Mouse (Mus musculus): ENCODE measurements at regions not wholly inside any gene's neighbourhood (a gene's known extent, or its start where the extent isn't known, plus 50 kb on each side); places are given as distances from the start of the nearest gene placed in this dataset.
A peak's percentile ranks its signal among the peaks of the same experiment; 100 is the strongest.

DNA sequence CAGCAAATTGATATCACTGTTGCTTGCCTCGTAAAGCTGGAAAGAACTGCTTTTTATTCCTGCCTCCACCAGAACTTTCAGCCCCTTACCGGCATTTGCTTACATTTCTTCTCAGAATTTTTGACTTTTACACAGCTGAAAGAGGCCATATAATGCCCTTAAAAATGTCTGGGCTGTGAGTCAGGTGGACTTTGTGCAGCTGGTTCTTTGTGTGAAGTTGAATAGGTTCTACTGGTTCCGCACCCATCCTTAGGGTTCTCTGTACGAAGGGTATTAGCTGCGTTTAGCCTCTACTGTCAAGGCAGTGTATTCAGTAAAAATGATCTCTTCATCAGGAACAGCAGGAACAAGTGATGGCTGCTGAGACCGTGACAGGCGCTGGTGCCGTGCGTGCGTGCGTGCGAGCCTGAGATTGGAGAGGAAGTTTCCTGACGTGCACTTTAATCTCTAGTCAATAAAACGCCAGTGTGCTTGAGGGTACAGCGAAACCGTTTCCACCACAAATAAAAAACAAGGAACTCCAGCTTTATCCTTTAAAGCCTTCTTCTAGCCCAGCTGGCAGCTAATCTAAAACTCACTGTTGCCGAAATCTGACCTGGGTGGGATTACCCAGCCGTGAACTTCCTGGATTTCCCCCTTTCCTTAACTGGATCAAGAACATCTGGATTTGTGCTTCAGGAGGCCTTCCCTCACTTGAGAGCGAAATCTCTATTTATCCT lies 100.8 kb upstream of the Tgm3 start:
- Histone ChIP-seq H3K27me3 (ENCODE audit: control insufficient read depth, insufficient read depth, low read length) (peaks cover 11% of the 10 kb centered on the region; the same call in 1 of the 2 replicates), H3K79me2 (ENCODE audit: control insufficient read depth, insufficient read depth, low read length) (no peaks in the 10 kb centered on the region), H3K27ac (replicated peaks; ENCODE audit: insufficient read depth, low read depth, low read length) (no peak overlapping the region), H3K36me3 (ENCODE audit: control insufficient read depth, insufficient read depth, low read length) (no peaks in the 10 kb centered on the region), H3K9ac (ENCODE audit: low read depth, low read length) (no peak overlapping the region), H3K4me3 (ENCODE audit: insufficient read depth, low read depth, low read length) (no peak overlapping the region), H3K4me1 (ENCODE audit: control insufficient read depth, insufficient read depth, low read length) (no peaks in the 10 kb centered on the region)
- DNase-seq (ENCODE audit: extremely low read depth, low read depth, low spot score): no peak
- TF ChIP-seq CTCF (IDR thresholded peaks at IDR 0.05; ENCODE audit: low read depth, low read length): no peak
- no peak for TF ChIP-seq POLR2A (IDR thresholded peaks at IDR 0.05; ENCODE audit: extremely low read depth, insufficient read depth, low read length)
- 59% methylated on average over 19 of the region's 19 CpGs for WGBS

DNA sequence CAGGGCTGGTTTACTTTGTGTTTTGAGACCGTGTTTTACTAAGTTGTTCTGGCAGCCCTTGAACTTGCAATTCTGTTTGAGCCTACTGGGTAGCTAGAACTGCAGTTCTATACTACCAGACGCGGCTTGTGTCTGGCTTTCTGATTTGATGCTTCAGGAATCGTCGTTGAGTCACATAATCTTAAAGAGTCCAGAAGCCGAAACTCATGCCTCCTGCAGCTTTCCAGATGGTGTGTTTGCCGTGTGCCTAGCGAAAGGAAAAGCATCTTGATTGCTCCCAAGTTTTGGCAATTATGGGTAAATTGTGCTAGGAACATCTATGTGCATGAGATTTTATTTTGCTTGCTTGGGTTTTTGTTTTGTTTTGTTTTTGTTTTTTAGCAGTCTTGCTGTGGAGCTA lies 99.6 kb upstream of the Tgm3 start:
- Histone ChIP-seq H3K79me2 (ENCODE audit: control insufficient read depth, insufficient read depth, low read length) (no peaks in the 10 kb centered on the region), H3K27ac (replicated peaks; ENCODE audit: insufficient read depth, low read depth, low read length) (no peak overlapping the region), H3K27me3 (ENCODE audit: control insufficient read depth, insufficient read depth, low read length) (peaks cover 11% of the 10 kb centered on the region; the same call in 1 of the 2 replicates), H3K4me3 (ENCODE audit: insufficient read depth, low read depth, low read length) (no peak overlapping the region), H3K9ac (ENCODE audit: low read depth, low read length) (no peak overlapping the region), H3K4me1 (ENCODE audit: control insufficient read depth, insufficient read depth, low read length) (no peaks in the 10 kb centered on the region), H3K36me3 (ENCODE audit: control insufficient read depth, insufficient read depth, low read length) (no peaks in the 10 kb centered on the region)
- TF ChIP-seq CTCF (IDR thresholded peaks at IDR 0.05; ENCODE audit: low read depth, low read length): no peak
- no peak for TF ChIP-seq POLR2A (IDR thresholded peaks at IDR 0.05; ENCODE audit: extremely low read depth, insufficient read depth, low read length)
- no peak for DNase-seq (ENCODE audit: extremely low read depth, low read depth, low spot score)
- 87% methylated on average over 8 of the region's 8 CpGs for WGBS

DNA sequence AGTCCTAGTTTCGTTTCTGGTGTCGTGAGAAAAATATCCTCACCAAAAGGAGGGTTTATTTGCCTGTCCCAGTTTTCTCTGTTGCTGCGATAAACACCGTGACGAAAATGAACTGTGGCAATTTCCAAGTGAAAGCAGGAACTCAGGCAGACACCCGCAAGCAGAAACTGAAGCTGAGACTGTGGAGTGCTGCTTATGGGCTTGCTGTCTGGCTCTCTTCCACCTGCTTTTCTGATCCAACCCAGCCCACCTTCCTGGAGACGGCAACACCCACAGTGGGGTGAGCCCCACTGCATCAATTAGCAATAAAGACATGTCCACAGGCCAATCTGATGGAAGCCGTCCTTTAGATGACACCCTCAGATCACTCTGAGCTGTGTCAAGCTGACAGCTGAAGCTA lies 97.9 kb upstream of the Tgm3 start:
- TF ChIP-seq POLR2A (IDR thresholded peaks at IDR 0.05; ENCODE audit: extremely low read depth, insufficient read depth, low read length): no peak
- no peak for TF ChIP-seq CTCF (IDR thresholded peaks at IDR 0.05; ENCODE audit: low read depth, low read length)
- Histone ChIP-seq H3K36me3 (ENCODE audit: control insufficient read depth, insufficient read depth, low read length) (no peaks in the 10 kb centered on the region), H3K9ac (ENCODE audit: low read depth, low read length) (no peak overlapping the region), H3K79me2 (ENCODE audit: control insufficient read depth, insufficient read depth, low read length) (no peaks in the 10 kb centered on the region), H3K27ac (replicated peaks; ENCODE audit: insufficient read depth, low read depth, low read length) (no peak overlapping the region), H3K27me3 (ENCODE audit: control insufficient read depth, insufficient read depth, low read length) (peaks cover 4% of the 10 kb centered on the region; the same call in 1 of the 2 replicates), H3K4me3 (ENCODE audit: insufficient read depth, low read depth, low read length) (no peak overlapping the region), H3K4me1 (ENCODE audit: control insufficient read depth, insufficient read depth, low read length) (no peaks in the 10 kb centered on the region)
- no peak for DNase-seq (ENCODE audit: extremely low read depth, low read depth, low spot score)
- WGBS: 80% methylated on average over 8 of the region's 8 CpGs

DNA sequence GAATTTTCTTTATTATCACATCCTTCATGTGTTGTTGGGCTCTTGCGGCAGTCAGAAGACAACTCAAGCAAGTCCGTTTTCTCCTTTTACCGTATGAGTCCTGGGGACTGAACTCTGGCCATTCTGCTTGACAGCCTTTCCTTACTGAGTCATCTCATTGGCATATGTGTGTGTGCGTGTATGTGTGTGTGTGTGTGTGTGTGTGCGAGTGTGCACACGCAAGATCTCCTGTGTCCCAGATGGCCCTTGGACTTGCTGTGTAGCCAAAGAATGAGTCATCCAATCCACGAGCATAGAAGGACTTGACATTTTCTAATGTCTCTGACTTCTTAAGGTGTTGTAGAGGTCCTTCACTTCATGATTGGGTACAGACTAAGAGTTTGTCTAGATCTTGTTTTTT lies 95.7 kb upstream of the Tgm3 start:
- Histone ChIP-seq H3K4me3 (ENCODE audit: insufficient read depth, low read depth, low read length) (no peak overlapping the region), H3K36me3 (ENCODE audit: control insufficient read depth, insufficient read depth, low read length) (no peaks in the 10 kb centered on the region), H3K27me3 (ENCODE audit: control insufficient read depth, insufficient read depth, low read length) (no peaks in the 10 kb centered on the region), H3K4me1 (ENCODE audit: control insufficient read depth, insufficient read depth, low read length) (no peaks in the 10 kb centered on the region), H3K27ac (replicated peaks; ENCODE audit: insufficient read depth, low read depth, low read length) (no peak overlapping the region), H3K9ac (ENCODE audit: low read depth, low read length) (no peak overlapping the region), H3K79me2 (ENCODE audit: control insufficient read depth, insufficient read depth, low read length) (no peaks in the 10 kb centered on the region)
- no peak for DNase-seq (ENCODE audit: extremely low read depth, low read depth, low spot score)
- 89% methylated on average over 7 of the region's 7 CpGs for WGBS
- TF ChIP-seq CTCF (IDR thresholded peaks at IDR 0.05; ENCODE audit: low read depth, low read length): no peak
- TF ChIP-seq POLR2A (IDR thresholded peaks at IDR 0.05; ENCODE audit: extremely low read depth, insufficient read depth, low read length): no peak

DNA sequence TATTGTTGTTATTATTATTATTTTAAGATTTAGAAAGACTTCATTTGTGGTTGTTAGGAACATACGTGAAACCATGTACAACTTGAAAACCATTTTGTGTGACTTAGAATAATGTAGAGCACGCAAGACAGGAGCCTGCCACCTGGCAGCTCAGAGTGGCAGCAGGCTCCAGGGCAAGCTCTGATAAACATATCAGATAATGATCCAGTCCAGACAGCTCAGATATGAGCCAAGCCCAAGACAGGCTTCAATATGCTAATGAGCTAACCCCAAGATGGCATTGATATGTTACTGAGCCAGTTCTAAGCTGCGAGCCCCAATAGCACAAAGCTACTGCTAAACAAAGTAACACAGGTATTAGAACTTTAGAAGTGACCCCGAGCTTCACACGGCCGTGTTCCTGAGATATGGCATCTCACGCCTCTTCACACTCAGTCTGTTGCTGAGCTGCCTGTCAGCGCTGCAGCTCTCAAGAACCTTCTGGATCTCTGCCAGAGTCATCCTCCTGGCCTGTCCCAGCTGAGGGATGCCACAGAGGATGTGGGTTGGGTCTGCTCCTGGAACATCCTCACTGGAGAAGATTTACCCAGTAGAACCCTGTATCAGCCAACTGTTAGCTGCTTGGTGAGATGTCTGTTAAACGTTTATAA lies 93.9 kb upstream of the Tgm3 start:
- Histone ChIP-seq H3K79me2 (ENCODE audit: control insufficient read depth, insufficient read depth, low read length) (no peaks in the 10 kb centered on the region), H3K27ac (replicated peaks; ENCODE audit: insufficient read depth, low read depth, low read length) (no peak overlapping the region), H3K36me3 (ENCODE audit: control insufficient read depth, insufficient read depth, low read length) (no peaks in the 10 kb centered on the region), H3K4me1 (ENCODE audit: control insufficient read depth, insufficient read depth, low read length) (no peaks in the 10 kb centered on the region), H3K27me3 (ENCODE audit: control insufficient read depth, insufficient read depth, low read length) (no peaks in the 10 kb centered on the region), H3K9ac (ENCODE audit: low read depth, low read length) (no peak overlapping the region), H3K4me3 (ENCODE audit: insufficient read depth, low read depth, low read length) (no peak overlapping the region)
- DNase-seq (ENCODE audit: extremely low read depth, low read depth, low spot score): no peak
- no peak for TF ChIP-seq POLR2A (IDR thresholded peaks at IDR 0.05; ENCODE audit: extremely low read depth, insufficient read depth, low read length)
- no peak for TF ChIP-seq CTCF (IDR thresholded peaks at IDR 0.05; ENCODE audit: low read depth, low read length)
- WGBS: 84% methylated on average over 9 of the region's 9 CpGs

DNA sequence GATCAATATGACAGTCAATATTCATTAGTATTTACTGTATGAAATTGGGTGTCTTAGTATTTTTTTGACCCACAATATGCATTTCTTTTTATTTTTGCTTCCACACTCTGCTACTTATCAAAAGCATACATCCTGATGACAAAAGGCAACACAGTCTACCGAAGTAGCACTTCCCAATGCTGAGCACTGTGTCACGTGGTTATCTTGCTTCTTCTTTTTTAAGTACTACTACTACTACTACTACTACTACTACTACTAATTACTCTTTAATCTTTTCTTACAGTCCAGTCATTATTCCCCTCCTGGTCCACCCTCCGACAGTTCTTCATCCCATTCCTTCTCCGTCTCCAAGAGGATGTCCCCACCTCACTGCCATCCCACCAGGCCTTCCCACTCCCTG lies 92.6 kb upstream of the Tgm3 start:
- DNase-seq (ENCODE audit: extremely low read depth, low read depth, low spot score): peak; percentile 3
- no peak overlapping the region for H3K27ac ChIP-seq (replicated peaks; ENCODE audit: insufficient read depth, low read depth, low read length)
- no peaks in the 10 kb centered on the region for H3K27me3 ChIP-seq (ENCODE audit: control insufficient read depth, insufficient read depth, low read length)
- H3K36me3 ChIP-seq (ENCODE audit: control insufficient read depth, insufficient read depth, low read length): no peaks in the 10 kb centered on the region
- no peak overlapping the region for H3K4me3 ChIP-seq (ENCODE audit: insufficient read depth, low read depth, low read length)
- no peak overlapping the region for H3K9ac ChIP-seq (ENCODE audit: low read depth, low read length)
- TF ChIP-seq CTCF (IDR thresholded peaks at IDR 0.05; ENCODE audit: low read depth, low read length) (no peak), POLR2A (IDR thresholded peaks at IDR 0.05; ENCODE audit: extremely low read depth, insufficient read depth, low read length) (no peak)
- H3K4me1 ChIP-seq (ENCODE audit: control insufficient read depth, insufficient read depth, low read length): no peaks in the 10 kb centered on the region
- no peaks in the 10 kb centered on the region for H3K79me2 ChIP-seq (ENCODE audit: control insufficient read depth, insufficient read depth, low read length)
- WGBS: 86% methylated on average over 4 of the region's 4 CpGs

All from liver, adult 2 months (tissue).